Mouse (Mus musculus) cerebellum, adult 9-10 months (tissue): ENCODE measurements at regions not wholly inside any gene's neighbourhood (a gene's known extent, or its start where the extent isn't known, plus 50 kb on each side); places are given as distances from the start of the nearest gene placed in this dataset.
A peak's percentile ranks its signal among the peaks of the same experiment; 100 is the strongest.
"Not testable (repeated sequence)": the region's sequence is repeated elsewhere in the genome, so short reads cannot be mapped to it uniquely, and the experiment has no call there.

Experiments used
- DNase-seq: peaks from one replicate; pipeline ENCODE4 v3.0.0; 2022

DNA sequence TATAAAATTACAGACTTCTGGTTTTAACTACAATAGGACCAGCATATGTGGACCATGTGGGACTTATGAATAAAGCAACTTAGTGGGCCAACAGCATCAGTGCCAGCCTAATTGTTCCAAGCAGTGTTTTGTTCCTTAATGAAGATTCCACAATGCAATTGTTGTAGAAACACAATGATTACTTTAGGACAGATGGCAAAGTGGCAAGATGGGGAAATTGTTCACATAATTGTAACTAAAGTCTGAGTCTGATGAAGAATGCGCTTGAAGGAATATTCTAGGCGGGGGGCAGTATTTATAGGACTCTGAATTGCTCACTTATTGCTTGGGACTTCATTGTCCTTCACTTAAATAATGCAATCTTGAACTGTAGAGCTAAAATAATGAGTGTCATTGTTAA lies 253.4 kb upstream of the Kcnj3 start:
- DNase-seq, result no peak

DNA sequence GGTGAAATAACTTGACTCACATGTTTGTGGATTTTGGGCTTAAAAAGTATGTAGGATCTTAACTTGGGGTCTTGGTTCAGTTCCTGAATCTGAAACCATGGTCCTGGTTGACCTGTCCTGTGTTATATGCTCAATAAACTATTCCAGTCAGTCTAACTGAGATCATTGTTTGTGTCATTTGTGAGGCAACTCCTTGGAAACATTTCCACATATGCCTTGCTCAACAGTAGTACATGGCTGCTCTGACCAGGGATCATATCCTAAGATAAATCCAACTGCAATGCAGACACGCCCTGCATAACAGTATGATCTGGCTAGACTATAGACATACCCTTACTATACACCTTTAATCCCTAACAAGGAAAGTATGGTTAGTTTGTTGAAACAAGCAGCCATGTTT lies 228.9 kb upstream of the Kcnj3 start:
- no peak for DNase-seq

DNA sequence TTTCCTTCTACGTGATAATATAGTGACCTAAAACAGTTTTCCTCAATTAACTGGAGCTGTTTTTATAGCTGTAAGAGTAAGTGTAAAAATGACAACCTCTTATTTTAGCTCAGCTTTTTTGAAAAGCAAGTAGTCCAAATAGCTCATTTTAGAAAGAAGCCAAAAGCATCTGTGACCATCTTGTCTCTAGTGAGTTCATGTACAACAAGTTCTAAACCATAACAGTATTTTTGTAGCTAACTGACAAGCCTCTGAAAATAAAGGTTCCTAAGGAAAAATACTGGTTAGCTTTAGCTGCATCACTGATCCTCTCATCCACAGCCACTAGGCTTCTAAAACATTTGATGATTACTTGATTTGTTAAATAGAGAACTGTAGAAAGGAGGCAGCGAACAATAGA lies 227.2 kb upstream of the Kcnj3 start:
- no peak for DNase-seq

DNA sequence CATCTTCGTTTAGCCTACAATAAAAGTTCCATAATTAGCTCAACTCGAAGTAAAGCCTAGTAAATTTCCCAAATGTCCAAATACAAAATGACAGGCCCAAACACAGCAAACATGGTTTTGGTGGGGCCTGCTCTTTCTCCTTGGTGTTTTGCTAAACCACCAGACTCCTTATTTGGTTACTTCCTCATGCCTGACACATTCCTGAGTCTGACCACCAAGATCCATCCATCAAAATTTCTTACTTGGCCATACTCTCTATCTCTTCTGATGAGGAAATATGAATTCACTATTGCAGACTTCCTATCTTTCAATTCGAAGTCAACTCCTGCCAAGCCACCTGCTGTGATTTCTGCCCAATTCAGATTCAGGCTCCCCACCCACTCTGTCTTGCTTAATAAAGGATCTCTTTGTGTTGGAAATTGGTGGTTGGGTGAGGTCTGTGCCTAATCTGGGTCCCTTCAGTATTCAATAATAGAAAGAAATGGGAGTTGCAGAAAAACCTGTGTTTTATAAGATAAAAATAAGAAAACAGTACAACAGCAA lies 225.9 kb upstream of the Kcnj3 start:
- DNase-seq, result no peak

DNA sequence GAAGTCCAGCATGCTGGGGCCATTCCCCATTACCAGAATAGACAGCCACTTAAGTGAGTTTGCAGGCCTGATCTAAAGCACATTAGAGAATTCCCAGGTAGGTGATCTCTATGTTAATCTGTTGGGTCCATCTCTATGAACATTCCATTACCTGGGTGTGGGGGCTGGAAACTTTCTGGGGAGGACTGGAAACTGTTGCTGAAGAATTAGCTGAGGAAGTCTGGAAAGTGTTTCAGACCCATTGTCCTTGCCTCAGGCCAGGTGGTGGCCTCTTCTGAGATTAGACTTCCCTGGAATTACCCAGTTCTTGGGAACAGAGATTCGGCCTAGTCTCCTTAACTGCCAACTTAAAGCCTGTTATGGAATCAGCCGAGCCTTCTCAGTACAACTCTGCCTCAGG lies 224.5 kb upstream of the Kcnj3 start:
- DNase-seq, result no peak

DNA sequence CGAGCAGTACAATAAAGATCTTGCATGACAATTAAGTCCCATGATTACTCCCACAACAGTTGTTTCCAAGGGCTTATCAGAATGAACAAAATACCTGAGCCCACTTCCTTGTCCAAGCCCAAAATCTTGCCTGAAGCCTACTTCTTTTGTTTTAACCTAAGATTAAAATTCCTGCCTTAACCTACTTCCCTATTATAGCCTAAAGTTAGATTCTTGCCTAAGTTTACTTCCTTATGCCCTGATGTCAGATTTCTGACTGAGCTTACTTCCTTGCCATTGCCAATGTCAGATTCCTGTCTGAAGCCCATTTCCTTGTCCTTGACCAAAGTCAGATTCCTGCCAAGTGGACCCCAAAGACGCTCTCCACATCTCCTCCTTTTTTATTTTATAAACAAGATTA lies 213.7 kb upstream of the Kcnj3 start:
- no peak for DNase-seq

DNA sequence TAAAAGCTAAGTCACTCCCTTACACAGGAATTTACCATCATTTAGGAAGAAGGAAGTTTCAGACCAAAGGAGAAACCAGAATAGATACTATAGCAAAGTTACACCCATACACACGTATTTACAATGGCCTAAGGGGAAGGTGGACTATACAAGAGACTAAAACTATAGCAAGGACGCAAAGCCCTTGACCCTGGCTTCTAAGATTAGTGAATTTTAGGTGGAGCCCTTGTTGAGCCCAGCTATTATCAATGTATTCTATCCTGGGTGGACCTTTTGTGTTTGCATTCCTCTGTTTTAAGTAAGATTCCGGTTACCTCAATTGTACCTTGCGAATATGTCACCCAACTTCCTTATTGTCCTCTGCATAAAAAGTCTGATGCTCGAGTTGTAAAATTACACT lies 213.0 kb upstream of the Kcnj3 start:
- not testable (repeated sequence) for DNase-seq

DNA sequence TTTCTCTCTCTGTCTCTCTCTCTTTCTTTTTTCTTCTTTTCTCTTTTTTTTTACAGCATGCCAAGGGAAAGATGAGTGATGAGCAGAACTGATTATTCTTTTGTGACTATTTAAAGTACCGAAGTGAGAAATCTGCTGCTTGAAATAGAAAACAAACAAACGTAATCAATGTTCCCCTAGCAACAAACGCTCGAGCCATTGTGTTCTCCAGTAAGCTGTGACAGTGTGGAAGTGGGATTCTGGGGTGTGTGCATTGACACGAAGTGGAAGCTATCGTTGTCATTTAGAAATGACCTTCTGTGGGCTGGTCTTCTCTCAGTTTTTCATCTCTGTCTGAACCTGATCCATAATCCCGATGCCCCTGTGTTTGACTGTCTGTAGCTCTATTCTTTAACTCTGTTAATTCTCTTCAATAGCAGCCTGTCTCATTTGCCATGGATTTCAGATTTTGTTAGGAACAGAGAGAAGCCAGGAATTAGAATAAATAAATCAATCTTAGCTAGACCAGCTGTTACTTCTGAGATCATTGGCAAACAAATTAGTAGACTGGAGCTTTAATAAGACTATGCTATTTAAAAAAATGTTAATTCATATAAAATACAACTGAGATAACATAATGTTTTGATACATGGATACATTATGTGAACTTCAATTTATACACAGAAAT lies 207.5 kb upstream of the Kcnj3 start:
- no peak for DNase-seq

DNA sequence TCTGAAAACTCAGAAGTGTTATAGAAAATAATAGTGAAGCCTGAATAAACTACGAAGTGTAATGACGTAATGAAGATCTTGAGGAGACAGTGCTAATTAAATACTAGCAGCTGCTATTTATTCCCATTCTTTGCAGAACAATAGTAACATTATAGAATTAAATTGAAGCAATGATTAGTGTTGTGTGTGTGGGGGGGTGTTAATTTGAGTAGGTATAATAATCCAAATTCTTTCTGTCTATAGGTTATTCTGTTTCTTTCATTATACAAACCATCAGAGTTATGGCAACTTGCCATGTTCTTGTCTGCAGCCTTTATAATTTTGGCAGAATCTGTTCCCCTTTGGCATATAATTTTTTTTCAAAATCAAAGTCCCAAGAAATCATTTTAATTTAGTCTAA lies 203.9 kb upstream of the Kcnj3 start:
- DNase-seq, result no peak

DNA sequence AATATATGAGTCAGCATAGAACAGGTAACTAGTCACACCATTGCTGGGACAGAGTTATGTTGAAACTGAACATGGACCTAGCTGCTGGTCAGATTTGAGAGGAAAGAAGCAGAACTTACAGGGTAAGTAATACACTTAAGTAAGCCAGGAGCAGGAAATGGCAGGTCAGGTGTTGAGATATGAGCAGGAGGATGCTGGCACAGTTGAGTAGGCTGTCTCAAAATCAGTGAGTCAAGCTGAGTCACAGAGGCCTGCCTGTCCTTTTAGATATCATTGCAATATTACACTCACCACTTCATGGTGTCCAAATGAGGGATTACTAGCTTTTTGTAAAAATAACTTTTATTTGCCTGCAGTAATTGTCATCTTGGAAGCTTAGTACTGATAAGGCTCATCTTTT lies 182.6 kb upstream of the Kcnj3 start:
- DNase-seq, result no peak

DNA sequence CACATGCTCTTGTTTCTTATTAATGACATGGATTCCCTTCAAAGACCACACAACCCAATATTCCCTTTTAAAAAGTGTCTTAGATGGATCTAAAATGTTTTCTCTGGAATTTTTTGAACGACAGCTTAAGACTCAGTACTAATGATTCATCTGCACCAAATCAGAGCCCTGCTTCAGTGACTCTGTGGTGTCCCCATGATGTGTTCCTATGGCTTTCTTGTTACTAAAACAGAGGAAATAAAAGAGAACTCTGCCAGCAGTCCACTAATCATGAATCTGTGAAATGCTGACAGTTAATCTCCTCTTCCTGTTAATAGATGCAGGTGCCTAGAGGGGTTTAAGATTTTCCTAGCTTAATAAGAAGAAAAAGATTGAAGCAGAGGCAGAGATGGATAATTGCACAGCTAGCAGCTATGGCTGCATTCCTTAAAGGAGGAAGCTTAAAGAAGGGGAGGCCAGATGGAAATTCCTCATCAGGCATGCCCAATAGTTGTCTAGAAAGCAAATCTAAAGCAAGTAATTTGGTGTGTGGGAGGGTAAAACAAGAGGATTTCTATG lies 173.0 kb upstream of the Kcnj3 start:
- no peak for DNase-seq

DNA sequence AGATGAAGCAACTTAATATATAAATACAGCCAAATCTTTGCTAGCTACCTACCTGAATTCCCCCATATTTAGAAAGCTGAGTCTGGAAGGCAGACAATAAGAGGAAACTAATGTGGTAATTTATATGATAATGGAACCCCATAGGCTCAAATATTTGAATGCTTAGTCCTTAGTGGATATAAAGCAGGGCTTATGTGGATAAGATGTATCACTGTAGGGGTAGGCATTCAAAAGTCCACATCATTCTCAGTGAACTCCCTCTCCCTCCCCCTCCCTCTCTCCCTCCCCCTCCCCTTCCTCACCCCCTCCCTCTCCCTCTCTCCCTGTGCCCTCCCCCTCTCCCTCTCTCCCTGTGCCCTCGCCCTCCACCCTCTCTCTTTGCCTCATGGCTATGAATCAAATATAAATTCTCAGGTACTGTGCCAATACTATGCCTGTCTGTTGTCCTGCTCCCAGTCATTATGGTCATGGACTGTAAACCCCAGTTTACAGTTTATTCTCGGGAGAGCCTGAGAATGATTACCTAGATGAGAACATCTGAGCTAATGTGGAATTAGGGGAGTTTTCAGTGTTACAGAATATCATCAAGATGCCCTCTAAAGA lies 171.8 kb upstream of the Kcnj3 start:
- no peak for DNase-seq

DNA sequence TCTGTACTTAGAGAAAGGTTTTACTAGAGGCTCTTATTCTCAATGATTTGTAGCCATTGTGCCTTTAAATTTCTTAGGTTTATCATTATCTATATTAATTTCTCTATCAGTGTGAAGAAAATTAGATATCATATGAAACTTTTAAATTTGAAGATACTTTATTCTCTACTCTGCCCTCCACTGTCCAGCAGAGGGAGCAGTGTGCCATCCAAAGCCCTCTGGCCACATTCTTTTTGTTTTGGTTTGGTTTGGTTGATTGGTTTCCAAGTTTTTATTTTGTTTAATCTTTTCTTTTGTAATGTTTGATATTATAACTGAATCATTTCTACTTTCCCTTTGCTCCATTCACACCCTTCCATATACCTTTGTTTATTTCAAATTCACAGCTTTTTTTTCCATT lies 129.4 kb upstream of the Kcnj3 start:
- peak; percentile 39 for DNase-seq

DNA sequence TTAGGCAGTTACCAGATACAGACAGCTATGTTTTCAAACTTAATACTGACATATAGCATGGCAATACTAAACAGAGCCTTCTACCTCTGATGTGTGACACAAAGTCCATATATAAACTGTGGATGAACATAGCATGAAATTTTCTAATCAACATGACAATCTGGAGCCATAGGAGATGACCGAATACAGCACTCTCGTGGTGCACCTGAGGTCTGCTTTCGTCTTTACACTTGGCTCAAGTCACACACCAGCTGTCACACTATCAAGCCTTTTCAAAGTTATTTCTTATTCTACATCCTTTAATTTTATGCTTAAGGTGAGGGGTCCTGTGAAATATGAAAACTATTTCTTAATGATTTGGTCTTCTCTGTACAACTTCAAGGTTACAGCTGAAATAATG lies 120.1 kb upstream of the Kcnj3 start:
- DNase-seq, result peak; percentile 34

DNA sequence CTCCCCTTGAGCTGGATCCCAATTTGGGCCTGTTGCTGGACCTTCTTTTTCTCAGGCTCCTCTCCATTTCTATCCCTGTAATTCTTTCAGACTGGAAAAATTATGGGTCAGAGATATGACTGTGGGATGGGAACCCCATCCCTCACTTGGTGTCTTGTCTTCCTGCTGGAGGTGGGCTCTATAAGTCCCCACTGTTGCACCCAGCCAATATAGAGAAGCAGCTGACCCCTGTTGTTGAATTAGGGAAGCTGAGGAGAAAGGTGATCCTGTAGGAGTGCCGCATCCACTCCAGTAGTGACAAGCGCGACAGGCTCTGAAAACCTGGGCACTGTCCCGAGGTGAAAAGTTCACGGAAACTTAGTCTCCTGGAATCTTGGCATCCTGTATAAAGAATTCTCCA lies 81.7 kb upstream of the Kcnj3 start:
- not testable (repeated sequence) for DNase-seq
